25 mouse cellular contexts compared by ENCODE assay signal in genomic region chr6:28600404-28600803, GRCm38 (mm10).
"Had no signal": no experiment of that assay in that cellular context is flagged by ENCODE, and none has a peak within 500 bp of the region (broad histone marks: within the 10 kb centered on the region; RNA-seq: fewer than 3 reads in every experiment).

No protein-coding gene starts in this region.

- H3K9ac ChIP-seq: kidney, embryonic 15.5 days; limb, embryonic 12.5 days; limb, embryonic 15.5 days; lung, embryonic 14.5 days; midbrain, embryonic 13.5 days; neural tube, embryonic 13.5 days; stomach, embryonic 15.5 days had no signal

- DNase-seq: kidney, adult 2 months; kidney, postnatal 10 days; kidney, postnatal 4 days; layer of hippocampus, postnatal 36 days; left cerebral cortex, postnatal 4 days; lung, embryonic 14.5 days; retina, postnatal 1 day; right cerebral cortex, postnatal 25 days; spleen, adult 18-20 months; thymus, postnatal 25 days had no signal

- H3K4me2 ChIP-seq: kidney, embryonic 15.5 days; limb, embryonic 12.5 days; limb, embryonic 15.5 days; lung, embryonic 14.5 days; midbrain, embryonic 13.5 days; neural tube, embryonic 13.5 days; stomach, embryonic 15.5 days had no signal

- H3K4me3 ChIP-seq: kidney, embryonic 15.5 days; left cerebral cortex, adult 2 months; limb, embryonic 12.5 days; limb, embryonic 15.5 days; midbrain, embryonic 10.5 days; midbrain, embryonic 13.5 days; myocyte; neural tube, embryonic 13.5 days; stomach, embryonic 15.5 days had no signal

- H3K27ac ChIP-seq: kidney, embryonic 15.5 days; limb, embryonic 12.5 days; limb, embryonic 15.5 days; macrophage; midbrain, embryonic 10.5 days; midbrain, embryonic 13.5 days; neural tube, embryonic 13.5 days; stomach, embryonic 15.5 days had no signal

- H3K9me3 ChIP-seq: kidney, embryonic 15.5 days; limb, embryonic 12.5 days; limb, embryonic 15.5 days; megakaryocyte, embryonic 14.5 days; midbrain, embryonic 10.5 days; midbrain, embryonic 13.5 days; neural tube, embryonic 13.5 days; stomach, embryonic 15.5 days had no signal

- H3K36me3 ChIP-seq: kidney, embryonic 15.5 days; limb, embryonic 12.5 days; limb, embryonic 15.5 days; midbrain, embryonic 10.5 days; midbrain, embryonic 13.5 days; neural tube, embryonic 13.5 days; stomach, embryonic 15.5 days had no signal

- H3K27me3 ChIP-seq: kidney, embryonic 15.5 days; limb, embryonic 12.5 days; limb, embryonic 15.5 days; megakaryocyte, embryonic 14.5 days; midbrain, embryonic 13.5 days; neural tube, embryonic 13.5 days; stomach, embryonic 15.5 days had no signal

- H3K4me1 ChIP-seq: limb, embryonic 15.5 days; stomach, embryonic 15.5 days had no signal

- ATAC-seq: inflammation-experienced regulatory T-cells, adult 6 months; intestine, postnatal 0 days; lung, postnatal 0 days; midbrain, embryonic 13.5 days; midbrain, embryonic 16.5 days had no signal
